Mouse (Mus musculus) spleen, adult 2 months (tissue): ENCODE results near the gene Ankrd44. TPM values are rescaled to one million over a fixed set of nuclear protein-coding genes. Genes with fewer than 3 reads are reported as not detected.

Experiments
- DNase-seq, 2 experiments: peaks; one replicate each; pipeline versions ENCODE4 v3.0.0 to v3.0.0-alpha.2; 2012 to 2021; ENCODE audit warnings: low spot score in 2 of 2, low read depth in 1 of 2
- H3K27ac ChIP-seq: fragments of 200-500 bp; 2 replicates; pipeline ENCODE4 v1.5.1; 2012; ENCODE audit warnings: low read length, inconsistent platforms; ENCODE audit not compliant: insufficient read depth
- H3K27me3 ChIP-seq: fragments of 200-500 bp; 2 replicates; pipeline ENCODE4 v1.6.1; 2012; ENCODE audit warnings: mild to moderate bottlenecking, moderate library complexity, low read length, inconsistent platforms; ENCODE audit not compliant: control insufficient read depth, insufficient read depth
- H3K36me3 ChIP-seq: fragments of 200-500 bp; 2 replicates; pipeline ENCODE4 v1.6.1; 2012; ENCODE audit warnings: mild to moderate bottlenecking, low read length, inconsistent platforms; ENCODE audit not compliant: control insufficient read depth, insufficient read depth
- H3K4me1 ChIP-seq: fragments of 200-500 bp; 2 replicates; pipeline ENCODE4 v1.6.1; 2011; ENCODE audit warnings: inconsistent platforms; ENCODE audit not compliant: control insufficient read depth, insufficient read depth, insufficient read length
- H3K4me3 ChIP-seq: fragments of 200-500 bp; 2 replicates; pipeline ENCODE4 v1.5.1; 2011; ENCODE audit warnings: mild to moderate bottlenecking, inconsistent platforms; ENCODE audit not compliant: insufficient read depth, insufficient read length; ENCODE audit errors: extremely low read depth
- CTCF ChIP-seq: fragments of 200-500 bp; IDR thresholded peaks from 2 replicates; pipeline ENCODE4 v1.5.1; 2011; ENCODE audit warnings: mild to moderate bottlenecking, inconsistent platforms; ENCODE audit not compliant: insufficient read depth, insufficient read length, insufficient replicate concordance; ENCODE audit errors: extremely low read depth
- POLR2A ChIP-seq: fragments of 200-500 bp; IDR thresholded peaks from 2 replicates; pipeline ENCODE4 v1.6.1; 2011; ENCODE audit warnings: low read depth, low read length, inconsistent platforms
- WGBS: fragments of 180-500 bp; shearing (Covaris S2); methylation state at CpG from one replicate; pipeline ENCODE4 v1.1.7; 2018; 5-methylcytosine and 5-hydroxymethylcytosine counted together
- polyA plus RNA-seq: library from polyadenylated mRNA; depleted of rRNA; stranded (reverse); fragments of >200 nt; gene quantifications from 2 replicates; pipeline ENCODE4 v1.2.3, GENCODE M21; 2012; rRNA removed

Ankrd44 gene
- polyA plus RNA-seq, 1 experiment, result 43.1 TPM

- Histone ChIP-seq H3K4me3 (no peak overlapping the region), H3K27me3 (no peaks in the 10 kb centered on the region), H3K4me1 (no peaks in the 10 kb centered on the region), H3K27ac (no peak overlapping the region), H3K36me3 (no peaks in the 10 kb centered on the region)
- no peak for TF ChIP-seq CTCF
- no peak for TF ChIP-seq POLR2A
- no peak for DNase-seq
- 77% methylated on average over 7 of the region's 7 CpGs for WGBS
Measured at GRCm38 (mm10) chr1:54611891-54612290, 314.3 kb downstream of the Ankrd44 start.

GRCm38 (mm10) chr1:54606936-54607335 is 319.3 kb downstream of the Ankrd44 start:
- Histone ChIP-seq H3K27me3 (no peaks in the 10 kb centered on the region), H3K4me1 (no peaks in the 10 kb centered on the region), H3K4me3 (no peak overlapping the region), H3K36me3 (no peaks in the 10 kb centered on the region), H3K27ac (no peak overlapping the region)
- no peak for DNase-seq
- WGBS, result 86% methylated on average over 1 of the region's 1 CpGs
- TF ChIP-seq CTCF (no peak), POLR2A (no peak)

GRCm38 (mm10) chr1:54601692-54602091 is 324.5 kb downstream of the Ankrd44 start:
- Histone ChIP-seq H3K4me1 (no peaks in the 10 kb centered on the region), H3K27ac (no peak overlapping the region), H3K27me3 (no peaks in the 10 kb centered on the region), H3K4me3 (no peak overlapping the region), H3K36me3 (no peaks in the 10 kb centered on the region)
- TF ChIP-seq POLR2A (no peak), CTCF (no peak)
- 93% methylated on average over 9 of the region's 9 CpGs for WGBS
- DNase-seq, result no peak

GRCm38 (mm10) chr1:54600275-54600674 is 325.9 kb downstream of the Ankrd44 start:
- no peak for DNase-seq
- no peaks in the 10 kb centered on the region; the same call in 1 of the 2 replicates for H3K4me1 ChIP-seq
- H3K27me3 ChIP-seq, result no peaks in the 10 kb centered on the region
- no peak overlapping the region for H3K4me3 ChIP-seq
- TF ChIP-seq CTCF (no peak), POLR2A (no peak)
- H3K36me3 ChIP-seq, result no peaks in the 10 kb centered on the region
- no peak overlapping the region for H3K27ac ChIP-seq
- WGBS, result 35% methylated on average over 1 of the region's 1 CpGs

- Histone ChIP-seq H3K4me1 (peaks cover 8% of the 10 kb centered on the region), H3K27ac (no peak overlapping the region), H3K27me3 (no peaks in the 10 kb centered on the region), H3K36me3 (no peaks in the 10 kb centered on the region), H3K4me3 (no peak overlapping the region)
- no peak for TF ChIP-seq POLR2A
- TF ChIP-seq CTCF, result no peak
- no peak for DNase-seq
- 84% methylated on average over 4 of the region's 4 CpGs for WGBS
Measured at GRCm38 (mm10) chr1:54597594-54598217, 328.5 kb downstream of the Ankrd44 start.

GRCm38 (mm10) chr1:54596151-54596550 is 330.0 kb downstream of the Ankrd44 start:
- DNase-seq, result no peak
- Histone ChIP-seq H3K36me3 (no peaks in the 10 kb centered on the region), H3K27me3 (no peaks in the 10 kb centered on the region), H3K4me1 (peaks cover 8% of the 10 kb centered on the region), H3K4me3 (no peak overlapping the region), H3K27ac (no peak overlapping the region)
- no peak for TF ChIP-seq POLR2A
- no peak for TF ChIP-seq CTCF
- 85% methylated on average over 2 of the region's 2 CpGs for WGBS

Other genes starting within 250 kb of the Ankrd44 start
- gene Sf3b1, start 101.1 kb upstream of the Ankrd44 start, polyA plus RNA-seq, result 35.5 and 39.0 TPM in 2 replicates
- 3.1 and 3.3 TPM in 2 replicates for gene Coq10b, start 126.4 kb upstream of the Ankrd44 start, polyA plus RNA-seq
- gene Hspe1, start 161.7 kb upstream of the Ankrd44 start, polyA plus RNA-seq, result 11.1 and 14.1 TPM in 2 replicates
- gene Hspd1, start 161.9 kb upstream of the Ankrd44 start, polyA plus RNA-seq, result 9.2 and 9.4 TPM in 2 replicates
- gene Mob4, start 204.8 kb upstream of the Ankrd44 start, polyA plus RNA-seq, result 3.5 and 3.9 TPM in 2 replicates